Mouse (Mus musculus): ENCODE data around the gene Kprp.
"Not testable (repeated sequence)": the region's sequence is repeated elsewhere in the genome, so short reads cannot be mapped to it uniquely, and the experiment has no call there.

The Kprp gene

DNA sequence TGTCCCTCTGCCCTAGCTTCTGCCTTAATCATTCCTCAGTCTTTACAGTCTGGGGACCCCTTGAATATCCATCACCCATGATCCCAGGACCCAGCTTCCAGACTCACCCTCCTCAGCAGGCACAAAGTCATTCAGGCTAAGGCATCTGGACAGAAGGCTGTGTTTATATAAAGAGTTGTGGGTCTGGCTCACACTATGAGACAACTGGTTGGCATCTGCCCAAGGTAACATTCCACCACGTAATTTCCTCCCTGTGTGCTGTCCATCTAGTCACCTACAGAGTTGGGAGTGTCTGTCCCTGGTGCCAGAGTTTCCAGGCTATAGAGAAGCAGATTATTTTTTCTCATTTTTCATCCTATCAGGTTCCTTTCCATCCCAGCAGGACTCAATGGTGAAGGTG is at the start of gene Kprp:
TSS of gene Kprp (minus strand) at position 140 of the 400 bp plus-strand sequence.
- DNase-seq (ENCODE audit: low read depth, low spot score): no peak

DNA sequence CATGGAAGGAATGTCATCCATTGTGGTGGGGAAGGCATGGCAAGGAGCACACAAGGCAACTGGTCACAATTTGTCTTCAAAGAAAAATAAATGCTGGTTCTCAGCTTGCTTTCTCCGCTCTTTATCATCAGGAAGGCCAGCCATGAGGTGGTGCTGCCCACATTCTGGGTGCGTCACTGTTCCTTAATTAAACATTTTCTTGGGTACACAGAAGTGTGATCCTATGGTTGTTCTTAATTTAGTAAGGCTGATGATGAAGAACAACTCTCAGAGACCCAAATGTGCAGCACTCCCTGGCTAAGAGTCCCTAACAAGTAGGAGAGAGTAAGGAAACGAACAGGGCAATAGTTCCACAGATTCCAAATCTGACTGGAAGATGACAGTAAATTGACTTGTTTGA is 47.1 kb upstream of the Kprp start:
- DNase-seq (ENCODE audit: low read depth, low spot score): no peak

DNA sequence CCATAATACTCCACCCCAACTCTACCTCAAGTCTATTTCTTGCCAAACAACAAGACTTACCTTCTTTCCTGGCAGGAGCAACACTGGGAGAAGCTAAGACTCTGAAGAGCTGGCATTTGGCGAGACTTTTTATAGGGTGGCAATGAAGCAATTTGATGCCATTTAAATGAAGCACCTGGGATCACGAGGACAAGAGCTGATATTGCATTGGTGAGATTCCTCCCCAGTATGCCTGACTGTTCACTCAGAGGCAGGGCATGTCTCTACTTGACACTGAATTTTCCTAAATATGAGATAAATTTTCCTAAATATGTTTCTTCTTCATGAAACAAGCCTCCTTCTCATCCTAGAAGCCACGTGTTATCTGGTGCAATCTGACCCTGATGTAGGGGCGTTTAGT is 43.1 kb upstream of the Kprp start, which contains the start of gene 2310050C09Rik:
TSS of gene 2310050C09Rik (minus strand) at position 101 of the 400 bp plus-strand sequence.
- no peak for DNase-seq (ENCODE audit: low read depth, low spot score)

DNA sequence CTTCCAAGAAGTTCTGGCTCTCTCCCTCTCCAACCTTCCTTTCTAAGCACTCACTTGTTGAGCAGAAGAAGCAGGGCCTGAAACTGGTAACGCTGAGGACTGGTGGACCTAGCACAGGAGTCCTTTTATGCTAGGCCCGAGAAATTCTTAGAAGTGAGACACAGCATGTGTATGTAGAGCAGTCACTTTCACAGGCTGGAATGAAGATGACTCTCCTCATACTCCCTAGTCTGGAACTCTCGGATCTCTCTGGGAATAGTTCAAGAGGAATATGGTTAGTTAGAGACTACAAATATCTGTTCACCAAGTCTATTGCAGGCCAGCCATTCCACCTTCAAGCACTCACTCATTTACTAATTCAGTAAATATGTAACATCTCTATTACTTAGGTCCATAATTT is 24.1 kb upstream of the Kprp start, which contains the start of gene Lce1l:
TSS of gene Lce1l (minus strand) at position 101 of the 400 bp plus-strand sequence.
- no peak for DNase-seq (ENCODE audit: low read depth, low spot score)

DNA sequence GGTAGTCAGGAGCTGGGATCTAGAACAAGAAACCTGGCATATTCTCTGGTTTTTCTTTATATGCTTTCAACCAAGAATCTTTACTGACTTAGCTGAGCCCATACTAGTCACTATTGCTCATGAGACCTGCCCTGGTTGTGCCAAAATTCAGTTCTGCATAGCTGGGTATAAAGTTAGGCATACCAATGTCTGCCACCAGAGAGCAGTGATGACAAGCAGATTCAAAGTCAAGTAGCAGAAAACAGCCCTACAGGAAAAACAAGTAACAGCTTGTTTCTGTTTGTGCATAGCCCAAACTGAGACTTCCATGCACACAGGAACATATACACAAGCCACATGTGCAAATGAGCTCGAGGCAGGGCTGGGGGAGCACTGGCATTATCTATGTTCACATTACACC is 1.2 kb downstream of the Kprp start:
- DNase-seq (ENCODE audit: low read depth, low spot score): no peak

DNA sequence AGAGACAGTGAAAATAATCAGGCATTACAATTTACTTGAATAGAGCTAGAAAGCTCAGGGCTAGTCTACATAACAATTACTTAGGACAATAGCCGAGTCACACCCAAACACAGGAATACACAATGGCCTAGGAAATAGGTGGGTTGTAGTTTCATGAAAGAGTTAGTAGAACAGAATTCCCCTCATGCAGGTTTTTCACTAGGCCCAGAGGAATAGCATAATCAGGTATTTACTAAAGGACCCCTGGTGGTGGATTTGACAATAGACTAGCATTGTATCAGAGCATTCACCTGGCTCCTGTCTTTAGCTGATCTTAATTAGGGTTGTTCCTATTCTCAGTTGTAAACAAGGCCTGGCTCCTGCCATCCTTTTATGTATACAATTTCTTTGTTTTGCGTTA is 11.0 kb downstream of the Kprp start:
- not testable (repeated sequence) for DNase-seq (ENCODE audit: low read depth, low spot score)

DNA sequence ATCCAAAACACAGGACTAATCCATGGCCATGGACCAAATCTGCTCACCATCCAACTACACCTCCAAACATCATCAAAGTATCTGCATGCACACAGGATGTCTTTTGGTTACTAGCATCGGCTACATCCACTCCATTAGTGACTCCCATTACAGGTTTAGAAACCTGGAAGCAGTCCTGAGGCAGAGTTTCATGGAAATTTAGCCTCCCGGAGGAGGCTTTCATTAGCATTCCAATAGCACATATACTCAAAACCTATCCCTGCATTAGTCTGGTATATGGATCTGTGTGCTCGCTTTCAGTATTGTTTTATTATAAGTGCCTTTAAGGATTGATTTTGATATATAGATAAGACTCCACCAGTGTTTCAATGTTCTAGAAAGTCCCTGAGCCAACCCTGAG is 11.5 kb downstream of the Kprp start:
- DNase-seq (ENCODE audit: low read depth, low spot score): no peak

DNA sequence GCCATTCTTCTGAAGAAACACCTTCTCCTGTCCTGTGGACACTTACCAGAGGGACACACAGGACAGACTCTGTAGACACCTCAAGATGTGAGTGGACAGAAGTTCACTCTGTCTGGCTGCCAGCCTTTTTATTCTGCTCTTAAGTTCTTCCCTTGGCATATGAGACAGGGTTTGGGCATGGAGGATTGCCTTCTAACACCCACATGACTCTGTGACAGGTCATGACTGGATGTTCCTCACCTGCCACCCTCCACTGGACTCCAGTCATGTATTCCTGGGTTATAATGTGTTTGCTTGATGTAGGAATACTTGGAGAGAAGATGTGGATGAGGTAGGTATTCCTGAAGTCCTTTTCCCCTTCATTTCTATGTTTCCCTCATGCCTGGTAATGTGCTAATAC is 19.3 kb downstream of the Kprp start, which contains the start of gene Lce1k:
TSS of gene Lce1k (minus strand) at position 101 of the 400 bp plus-strand sequence.
- no peak for DNase-seq (ENCODE audit: low read depth, low spot score)

DNA sequence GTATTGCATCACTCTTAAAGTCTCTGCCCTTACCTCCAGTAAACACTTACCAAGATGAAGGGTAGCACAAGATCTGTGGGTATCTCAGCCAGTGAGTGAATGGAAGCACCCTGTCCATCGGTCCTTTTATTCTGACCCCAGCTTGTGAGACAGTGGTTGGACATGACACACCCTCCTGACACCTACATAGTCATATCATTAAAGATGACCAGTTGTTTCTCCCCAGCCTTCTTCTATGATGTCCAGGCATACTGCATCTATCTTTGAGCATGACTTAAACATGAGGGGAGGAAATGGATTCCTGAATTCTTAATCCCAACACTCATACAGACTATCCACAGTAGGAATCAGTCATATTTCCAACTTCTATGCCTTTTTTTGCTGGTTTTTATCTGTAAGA is 36.6 kb downstream of the Kprp start, which contains the start of gene Lce1j:
TSS of gene Lce1j (minus strand) at position 101 of the 400 bp plus-strand sequence.
- no peak for DNase-seq (ENCODE audit: low read depth, low spot score)

DNA sequence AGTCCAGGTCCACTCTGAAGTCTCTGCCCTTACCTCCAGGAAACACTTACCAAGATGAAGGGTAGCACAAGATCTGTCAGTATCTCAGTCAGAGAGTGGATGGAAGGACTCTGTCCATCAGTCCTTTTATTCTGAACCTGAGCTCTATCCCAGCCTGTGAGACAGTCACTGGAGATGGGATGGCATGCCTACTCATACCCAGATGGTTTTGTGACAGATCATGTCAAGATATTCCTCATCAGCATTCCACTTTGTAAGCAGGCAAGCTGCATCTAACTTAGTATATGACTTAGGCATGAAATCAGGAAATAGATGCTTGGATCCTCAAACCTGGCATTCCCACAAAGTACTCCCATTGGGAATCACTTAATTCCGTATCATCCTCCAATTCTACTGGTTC is 48.2 kb downstream of the Kprp start, which contains the start of gene Lce1i:
TSS of gene Lce1i (minus strand) at position 101 of the 400 bp plus-strand sequence.
- DNase-seq (ENCODE audit: low read depth, low spot score): no peak

Data from CD4-positive helper T cell, adult 2 months (primary cell).